Mouse (Mus musculus) erythroblast, embryonic 14.5 days (primary cell): ENCODE results near the gene Atxn2l.

Source experiments
- GATA1 ChIP-seq: IDR thresholded peaks from 2 replicates; pipeline ENCODE4 v1.6.1; 2012; ENCODE audit warnings: low read length, inconsistent platforms, mixed read lengths
- TAL1 ChIP-seq: IDR thresholded peaks from 3 replicates; pipeline ENCODE4 v1.6.1; 2012; ENCODE audit warnings: low read length, inconsistent platforms, mixed read lengths

DNA sequence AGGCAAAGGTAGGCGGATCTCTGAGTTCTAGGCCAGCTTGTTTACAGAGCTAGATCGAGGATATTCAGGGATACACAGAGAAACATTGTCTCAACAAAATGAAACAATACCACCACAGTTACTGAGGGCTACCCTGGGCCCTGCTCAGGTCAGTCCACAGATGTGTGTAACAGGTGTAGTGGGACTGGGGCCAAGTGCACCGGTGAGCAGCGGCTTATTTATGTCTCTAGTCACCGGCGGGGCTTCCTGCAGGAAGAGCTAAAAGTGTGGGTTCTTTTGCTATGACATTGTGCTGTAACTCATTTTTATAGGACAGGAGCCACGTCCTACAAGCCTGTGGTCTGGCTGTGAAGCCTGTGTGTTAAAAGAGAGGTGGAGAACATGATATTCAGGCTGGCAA lies 49.4 kb downstream of the Atxn2l start:
- no peak for TF ChIP-seq TAL1
- TF ChIP-seq GATA1: no peak
